Mouse (Mus musculus) liver, embryonic 14.5 days (tissue): ENCODE data around the gene Rabif.

Source experiments
- CTCF ChIP-seq: IDR thresholded peaks from 2 replicates; pipeline ENCODE4 v1.5.1; 2016; ENCODE audit warnings: antibody characterized with exemption, low read depth, control low read depth
- EP300 ChIP-seq: IDR thresholded peaks from 2 replicates; pipeline ENCODE4 v1.6.1; 2016; ENCODE audit warnings: antibody characterized with exemption, low read depth

DNA sequence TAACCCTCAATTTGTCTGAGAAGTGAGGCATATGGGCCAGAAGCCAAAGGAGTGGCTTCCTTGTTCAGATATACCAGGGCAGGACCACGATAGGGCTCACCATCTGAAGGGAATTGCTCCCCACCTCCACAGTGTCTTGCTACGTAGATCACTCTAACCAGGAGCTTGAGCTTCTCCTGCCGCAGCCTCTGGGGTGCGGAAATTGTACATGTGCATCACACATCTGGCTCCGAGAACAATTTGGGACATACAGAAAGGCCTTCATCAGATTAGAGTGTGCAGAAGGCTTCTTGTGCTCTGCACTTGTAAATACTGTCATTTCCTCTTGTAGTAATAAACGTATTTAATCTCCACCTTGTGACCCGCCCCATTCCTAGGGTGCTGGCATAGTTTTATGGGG lies 26.7 kb downstream of the Rabif start:
- TF ChIP-seq CTCF = no peak
- TF ChIP-seq EP300 = no peak
